Mouse (Mus musculus) monocyte, adult 5-6 weeks (primary cell): ENCODE results near the gene Tssk3. TPM values are rescaled to one million over a fixed set of nuclear protein-coding genes. Genes with fewer than 3 reads are reported as not detected.
A peak's percentile ranks its signal among the peaks of the same experiment; 100 is the strongest.
"Not testable (repeated sequence)": the region's sequence is repeated elsewhere in the genome, so short reads cannot be mapped to it uniquely, and the experiment has no call there.

ENCODE experiments used
- ATAC-seq: fragments of 153-309, 156-312 bp; replicated peaks from 2 replicates; pipeline ENCODE4 v1.8.0; 2017; ENCODE audit warnings: mild to moderate bottlenecking; ENCODE audit not compliant: low TSS enrichment, insufficient number of reproducible peaks, severe bottlenecking, poor library complexity, low FRiP score
- total RNA-seq: library from RNA; stranded (forward); fragments of 200-1000, 200-491, 200-594 nt; gene quantifications from 3 replicates; pipeline ENCODE4 v1.2.3, GENCODE M21; 2017

The Tssk3 gene
- not detected in 3 replicates for total RNA-seq

DNA sequence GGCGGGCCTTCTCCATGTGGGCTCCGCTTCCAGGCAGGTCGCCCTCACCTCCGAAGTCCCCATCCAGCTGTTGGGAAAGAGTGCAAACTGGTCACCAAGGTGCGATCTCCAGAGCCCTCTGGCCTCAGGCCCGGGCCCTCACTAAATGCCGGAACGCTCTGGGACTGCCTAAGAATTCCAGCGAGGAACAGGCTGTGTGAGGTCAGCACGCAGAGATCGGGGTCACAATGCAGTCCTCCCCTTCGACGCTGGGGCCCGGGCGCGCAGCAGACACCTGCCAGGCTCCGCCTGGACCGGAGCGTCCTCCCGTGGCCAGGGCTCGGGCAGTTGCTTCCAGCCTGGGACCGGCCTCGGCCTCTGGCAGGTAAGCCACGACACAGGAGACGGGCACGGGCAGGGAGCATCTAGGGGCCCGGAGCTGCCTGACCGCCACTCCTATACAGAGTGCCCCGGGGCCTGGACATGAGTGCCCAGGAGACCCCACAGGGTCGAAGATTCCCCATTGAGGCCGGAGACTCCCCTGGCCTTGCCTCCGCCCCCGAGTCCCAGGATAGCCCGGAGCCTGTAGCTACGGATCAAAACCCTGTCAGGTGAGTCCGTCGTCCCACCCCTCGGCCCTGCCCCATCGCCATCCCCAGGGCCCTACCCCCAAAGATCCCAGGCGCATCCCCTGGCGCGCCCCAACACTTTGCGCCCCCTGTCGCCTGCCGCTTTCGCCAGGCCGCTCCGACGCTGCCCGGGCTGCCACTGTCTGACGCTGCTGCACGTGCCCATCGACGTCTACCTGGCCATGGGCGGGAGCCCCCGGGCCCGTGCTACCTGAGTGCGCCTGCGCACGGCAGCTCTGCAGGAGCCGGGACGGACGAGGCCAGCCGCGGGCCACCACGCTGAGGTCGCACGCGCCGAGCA lies at the start of gene Tssk3, which contains the start of gene Fam229a:
TSS of gene Tssk3 (minus strand) at position 51 of the 909 bp plus-strand sequence.
TSS of gene Fam229a (plus strand) at position 219 of the 909 bp plus-strand sequence.
- no peak for ATAC-seq

GRCm38 (mm10) chr4:129540012-129540411 lies 49.2 kb upstream of the Tssk3 start:
- no peak for ATAC-seq

DNA sequence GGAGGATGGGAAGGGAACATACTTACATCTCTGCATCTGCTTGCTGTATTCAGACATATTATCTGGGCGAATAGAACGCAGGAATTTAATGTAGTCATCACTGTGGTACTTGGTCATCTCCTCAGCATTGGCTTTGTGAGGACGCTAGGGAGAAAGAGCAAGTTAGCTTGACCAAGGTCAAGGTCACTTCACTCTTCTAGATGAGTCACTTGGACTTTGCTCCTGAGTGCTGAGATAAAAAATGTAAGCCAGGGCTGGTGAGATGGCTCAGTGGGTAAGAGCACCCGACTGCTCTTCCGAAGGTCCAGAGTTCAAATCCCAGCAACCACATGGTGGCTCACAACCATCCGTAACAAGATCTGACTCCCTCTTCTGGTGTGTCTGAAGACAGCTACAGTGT lies 38.1 kb upstream of the Tssk3 start:
- not testable (repeated sequence) for ATAC-seq

GRCm38 (mm10) chr4:129525889-129526288 lies 35.1 kb upstream of the Tssk3 start:
- no peak for ATAC-seq

DNA sequence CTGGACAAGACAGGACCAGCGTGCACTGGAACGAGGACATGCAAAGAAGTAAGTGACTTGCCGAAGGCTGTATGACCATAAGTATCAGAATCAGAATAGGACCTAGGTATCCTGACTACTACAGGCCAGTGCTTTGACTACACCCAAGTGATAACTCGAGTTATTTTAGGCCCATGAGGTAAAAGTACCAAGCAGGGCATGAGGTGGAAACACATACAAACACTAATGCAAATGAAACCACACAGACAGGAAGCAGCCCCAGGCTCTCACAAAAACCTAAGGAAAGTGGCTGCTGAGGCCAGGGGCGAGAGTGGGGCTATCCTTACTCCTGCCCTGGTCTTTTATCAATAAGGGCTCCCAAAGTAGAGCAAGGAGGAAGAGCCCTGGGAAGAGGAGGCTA lies 34.5 kb upstream of the Tssk3 start:
- ATAC-seq, result peak; percentile 22; the same call in 1 of the 2 replicates

DNA sequence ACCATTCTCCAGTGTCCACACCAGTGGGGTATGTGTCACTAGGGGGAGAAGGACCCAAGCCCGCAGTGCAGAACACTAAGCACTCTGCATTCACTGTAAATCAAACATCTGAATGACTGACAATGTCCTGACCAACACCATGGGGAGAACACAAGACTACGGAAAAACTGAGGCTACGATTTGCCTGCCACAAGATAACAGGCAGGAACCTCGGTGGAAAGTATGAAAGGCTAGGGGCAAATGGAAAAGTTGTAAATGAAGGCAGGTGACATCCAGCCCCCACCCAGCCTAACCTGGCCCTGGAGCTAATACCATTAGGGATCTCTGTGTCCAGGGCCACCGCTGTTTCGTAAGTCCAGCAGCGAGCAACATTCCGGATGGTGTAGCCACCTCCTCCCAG lies 27.7 kb upstream of the Tssk3 start:
- no peak for ATAC-seq

DNA sequence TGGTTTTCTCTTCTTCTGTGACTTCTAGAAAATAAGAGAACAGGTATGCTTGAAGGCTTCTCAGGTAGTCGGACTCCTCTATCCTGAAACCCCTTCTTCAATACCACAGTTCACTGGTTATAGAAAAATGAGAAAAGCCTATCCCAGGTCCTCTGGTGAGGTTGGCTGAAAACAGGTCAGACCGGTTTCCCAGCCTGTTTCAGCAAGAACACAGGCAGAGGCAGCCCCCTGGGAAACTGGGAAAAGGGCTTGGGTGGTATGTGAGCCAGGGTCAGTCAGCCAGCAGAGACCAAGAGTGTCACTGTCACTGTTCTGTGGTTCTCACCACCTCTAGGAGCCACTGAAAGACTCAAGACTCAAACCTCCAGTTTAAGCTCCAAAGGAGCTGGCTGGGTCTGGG lies 26.1 kb upstream of the Tssk3 start:
- ATAC-seq, result no peak

DNA sequence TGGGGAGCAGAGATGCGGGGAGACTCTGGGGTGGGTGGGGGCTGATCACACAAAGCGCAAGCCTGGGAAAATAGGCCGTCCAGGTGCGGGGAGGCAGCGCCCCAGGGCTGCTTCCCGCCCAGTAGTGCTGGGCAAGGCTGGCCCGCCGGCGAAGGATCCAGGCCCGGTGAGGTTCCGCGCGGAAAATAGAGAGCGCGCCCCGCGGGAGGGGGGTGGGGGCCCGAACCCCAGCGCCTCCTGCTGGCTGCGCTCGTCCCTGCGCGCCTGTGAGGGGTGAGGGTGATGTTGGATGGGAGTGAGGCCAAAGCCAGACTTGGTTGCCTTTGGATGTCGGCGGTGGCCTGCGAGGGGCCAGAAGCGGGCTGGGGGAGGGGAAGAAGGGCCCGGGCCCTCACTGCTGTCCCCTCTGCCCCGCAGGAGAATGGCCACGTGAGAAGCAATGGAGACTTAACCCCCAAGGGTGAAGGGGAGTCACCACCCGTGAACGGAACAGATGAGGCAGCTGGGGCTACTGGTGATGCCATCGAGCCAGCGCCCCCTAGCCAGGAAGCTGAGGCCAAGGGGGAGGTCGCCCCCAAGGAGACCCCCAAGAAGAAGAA lies 23.6 kb upstream of the Tssk3 start:
- ATAC-seq, result peak; percentile 52

DNA sequence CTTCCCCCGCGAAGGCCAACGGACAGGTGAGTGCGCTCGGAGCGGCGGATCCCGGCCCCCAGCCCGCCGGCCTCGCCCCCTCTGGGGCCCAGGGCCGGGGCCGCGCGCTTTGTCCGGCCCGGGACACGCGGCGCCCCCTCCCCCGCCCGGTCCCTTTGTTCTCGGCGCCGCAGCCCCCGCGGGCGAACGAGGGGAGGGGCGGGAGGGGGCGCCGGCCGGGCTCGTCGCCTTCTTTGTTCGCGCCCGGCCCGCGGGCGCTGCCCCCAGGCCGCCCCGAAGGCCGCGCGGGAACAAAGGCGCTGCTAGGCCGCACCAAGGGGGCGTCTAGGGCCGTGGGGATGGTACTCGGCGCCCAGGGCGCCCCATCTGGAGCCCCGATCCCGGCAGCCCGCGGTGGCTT lies 23.1 kb upstream of the Tssk3 start:
- ATAC-seq, result no peak

- peak; percentile 81 for ATAC-seq
Observed at GRCm38 (mm10) chr4:129513086-129513767, 22.4 kb upstream of the Tssk3 start, which contains the start of gene Marcksl1. TSS of gene Marcksl1 (plus strand) at chr4:129513581.

- no peak for ATAC-seq
Observed at GRCm38 (mm10) chr4:129511413-129512096, 20.7 kb upstream of the Tssk3 start.

GRCm38 (mm10) chr4:129510723-129511412 lies 20.0 kb upstream of the Tssk3 start:
- ATAC-seq, result no peak

DNA sequence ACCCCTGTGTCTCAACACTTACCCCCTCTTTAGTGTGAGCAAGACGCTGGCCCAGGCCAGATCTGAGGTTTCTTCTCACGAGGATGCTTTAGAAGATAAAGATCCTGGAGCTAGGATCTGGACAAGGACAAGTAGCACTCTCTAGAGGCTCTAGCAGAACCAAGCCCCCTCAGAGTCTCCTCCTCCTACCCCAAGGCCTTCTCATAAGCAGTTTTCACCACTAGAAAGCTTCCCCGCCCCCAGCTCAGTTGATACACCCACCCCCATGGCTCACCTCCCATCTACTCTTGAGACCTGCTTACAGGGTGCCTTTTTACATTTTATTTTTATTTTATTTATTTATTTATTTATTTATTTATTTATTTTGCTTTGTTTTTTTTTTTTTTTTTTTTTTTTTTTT lies 18.8 kb upstream of the Tssk3 start:
- ATAC-seq, result no peak

DNA sequence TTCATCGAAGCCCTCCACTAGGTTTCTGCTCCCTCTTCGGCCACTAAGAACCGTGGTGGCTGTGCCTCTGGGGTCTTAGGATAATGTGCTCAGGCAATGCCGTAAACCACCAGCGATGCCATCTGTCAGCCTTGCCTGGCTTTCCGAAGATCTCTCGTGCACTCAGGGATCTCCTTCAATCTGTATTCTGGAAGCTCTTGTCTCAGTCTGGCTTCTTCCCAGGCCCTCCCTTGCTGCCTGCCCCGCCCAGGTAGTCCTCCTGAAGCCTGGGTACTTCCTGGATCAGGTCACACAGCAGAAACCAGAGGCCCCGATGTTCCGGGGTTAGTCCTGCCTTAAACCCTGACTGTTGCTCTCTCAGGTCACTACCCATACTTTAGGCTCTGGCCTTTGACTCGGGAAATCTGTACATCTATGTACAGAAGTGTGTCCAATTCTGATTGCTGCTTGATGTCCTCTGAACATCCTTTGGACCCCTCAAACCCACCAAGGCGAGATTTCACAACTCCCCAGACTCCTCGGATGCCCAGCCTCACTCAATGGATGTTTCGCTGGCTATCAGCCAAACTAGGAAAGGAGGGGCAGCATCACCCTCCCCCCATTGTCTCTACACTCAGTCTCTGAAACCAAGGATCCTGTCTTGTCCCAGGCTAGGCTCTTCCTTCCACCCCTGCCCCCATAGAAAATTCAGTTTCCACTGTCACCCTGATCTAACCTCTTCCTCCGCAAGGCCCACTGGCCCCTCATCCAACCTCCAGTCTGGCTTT lies 18.2 kb upstream of the Tssk3 start:
- ATAC-seq, result no peak

DNA sequence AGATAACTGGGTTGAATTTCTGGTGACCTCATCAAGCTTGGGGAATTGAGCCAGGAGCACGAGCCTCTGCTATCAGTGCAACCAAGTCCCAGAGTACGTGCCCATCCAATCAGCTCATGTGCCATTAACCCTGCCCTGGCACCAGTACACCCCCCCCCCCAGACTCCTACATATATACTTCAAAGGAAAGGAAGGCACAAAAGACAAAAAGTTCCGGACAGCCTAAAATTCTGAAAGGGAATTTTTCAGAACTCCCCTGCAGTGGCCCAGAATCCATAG lies 17.4 kb upstream of the Tssk3 start:
- no peak for ATAC-seq

DNA sequence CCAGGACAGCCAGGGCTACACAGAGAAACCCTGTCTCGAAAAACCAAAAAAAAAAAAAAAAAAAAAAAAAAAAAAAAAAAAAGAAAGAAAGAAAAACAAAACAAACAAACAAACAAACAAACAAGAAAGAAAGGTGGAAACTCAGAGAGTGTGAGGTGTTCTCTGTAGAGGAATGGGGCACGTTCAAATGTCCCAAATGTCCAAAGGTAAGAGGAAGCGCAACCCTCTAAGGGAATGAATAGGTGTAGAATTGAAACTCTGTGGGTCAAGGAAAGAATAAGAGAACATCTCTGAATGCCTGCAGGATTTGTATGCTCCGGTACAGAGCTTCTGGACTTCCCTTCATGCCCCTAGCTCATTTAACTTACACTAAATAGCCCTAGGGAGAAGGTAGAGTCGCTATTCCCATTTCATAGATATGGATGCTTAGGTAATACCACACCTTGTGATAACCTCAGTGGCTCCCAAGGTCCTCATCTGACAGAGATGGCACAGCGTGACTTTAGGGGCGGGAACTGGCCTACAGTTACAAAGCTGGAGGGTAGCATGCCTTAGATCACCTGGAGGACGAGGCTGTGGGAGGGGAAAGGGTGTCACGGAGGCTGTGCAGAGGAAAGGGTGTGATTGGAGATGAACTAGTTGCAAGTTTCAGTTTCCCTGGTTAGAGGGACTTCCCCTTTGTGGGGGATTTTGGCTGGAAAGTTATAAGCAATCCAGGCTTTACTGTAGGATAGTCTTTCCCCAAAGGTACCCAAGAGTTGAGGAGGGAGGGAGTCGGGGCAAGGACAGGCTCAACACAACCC lies 16.8 kb upstream of the Tssk3 start:
- ATAC-seq, result peak; percentile 62

GRCm38 (mm10) chr4:129505511-129505910 lies 14.7 kb upstream of the Tssk3 start:
- ATAC-seq, result no peak
